13 mouse cellular contexts compared by ENCODE assay signal in genomic region chr14:56115531-56116310, GRCm38 (mm10). TPM values are rescaled to one million over a fixed set of nuclear protein-coding genes. Genes with fewer than 3 reads are reported as not detected.
"Had no signal": no experiment of that assay in that cellular context is flagged by ENCODE, and none has a peak within 500 bp of the region (broad histone marks: within the 10 kb centered on the region; RNA-seq: fewer than 3 reads in every experiment).

No protein-coding gene starts in this region.

RNA-seq across cellular contexts. Expression of gene Gzme, which starts 4.7 kb away (rescaled TPM):
- total RNA-seq: neutrophil, adult 5-6 weeks had no signal
- polyA plus RNA-seq: neural tube, embryonic 13.5 days; neural tube, embryonic 14.5 days; neural tube, embryonic 15.5 days; small intestine, adult 2 months; spleen, adult 2 months; stomach, embryonic 14.5 days; stomach, embryonic 15.5 days; stomach, embryonic 16.5 days; stomach, postnatal 0 days; thymus, adult 2 months; thymus, postnatal 0 days; urinary bladder, adult 2 months had no signal

RNA-seq across cellular contexts. Expression of gene Ctsg, which starts 13.3 kb away (rescaled TPM):
- total RNA-seq: neutrophil, adult 5-6 weeks had no signal
- polyA plus RNA-seq: neural tube, embryonic 13.5 days; neural tube, embryonic 14.5 days; neural tube, embryonic 15.5 days; small intestine, adult 2 months had no signal

RNA-seq across cellular contexts. Expression of gene Gzmd, which starts 16.7 kb away (rescaled TPM):
- total RNA-seq: neutrophil, adult 5-6 weeks had no signal
- polyA plus RNA-seq: neural tube, embryonic 13.5 days; neural tube, embryonic 14.5 days; neural tube, embryonic 15.5 days; small intestine, adult 2 months; spleen, adult 2 months; stomach, embryonic 14.5 days; stomach, embryonic 15.5 days; stomach, embryonic 16.5 days; stomach, postnatal 0 days; thymus, adult 2 months; thymus, postnatal 0 days; urinary bladder, adult 2 months had no signal

RNA-seq across cellular contexts. Expression of gene Mcpt8, which starts 30.6 kb away (rescaled TPM):
- polyA plus RNA-seq: neural tube, embryonic 13.5 days; neural tube, embryonic 14.5 days; small intestine, adult 2 months; thymus, adult 2 months; urinary bladder, adult 2 months had no signal

RNA-seq across cellular contexts. Expression of gene Gzmg, which starts 43.7 kb away (rescaled TPM):
- total RNA-seq: neutrophil, adult 5-6 weeks had no signal
- polyA plus RNA-seq: neural tube, embryonic 13.5 days; neural tube, embryonic 14.5 days; neural tube, embryonic 15.5 days; small intestine, adult 2 months; spleen, adult 2 months; stomach, embryonic 14.5 days; stomach, embryonic 15.5 days; stomach, embryonic 16.5 days; stomach, postnatal 0 days; thymus, adult 2 months; thymus, postnatal 0 days; urinary bladder, adult 2 months had no signal
